Mouse (Mus musculus) limb, embryonic 12.5 days (tissue): ENCODE measurements around the gene Syp. TPM values are rescaled to one million over a fixed set of nuclear protein-coding genes. Genes with fewer than 3 reads are reported as not detected.

ENCODE experiments used
- ATAC-seq: fragments of 200-750 bp; cut with Nextera tagmentation; 2 replicates; pipeline ENCODE4 v1.8.0; 2017; ENCODE audit warnings: low read depth, moderate TSS enrichment; ENCODE audit not compliant: insufficient number of reproducible peaks, insufficient read depth, low FRiP score, low TSS enrichment
- H3K27ac ChIP-seq: fragments of 300-500 bp; sonication (generic); 2 replicates; pipeline ENCODE4 v1.5.1; 2016; ENCODE audit warnings: mild to moderate bottlenecking, moderate library complexity
- H3K27me3 ChIP-seq: fragments of 300-500 bp; sonication (generic); 2 replicates; pipeline ENCODE4 v1.6.1; 2016; ENCODE audit warnings: mild to moderate bottlenecking, moderate library complexity
- H3K36me3 ChIP-seq: fragments of 300-500 bp; sonication (generic); 2 replicates; pipeline ENCODE4 v1.6.1; 2016; ENCODE audit warnings: mild to moderate bottlenecking, moderate library complexity
- H3K4me1 ChIP-seq: fragments of 300-500 bp; sonication (generic); replicated peaks from 2 replicates; pipeline ENCODE4 v1.6.1; 2016
- H3K4me2 ChIP-seq: fragments of 300-500 bp; sonication (generic); 2 replicates; pipeline ENCODE4 v1.6.1; 2016; ENCODE audit warnings: mild to moderate bottlenecking, moderate library complexity
- H3K4me3 ChIP-seq: fragments of 300-500 bp; sonication (generic); replicated peaks from 2 replicates; pipeline ENCODE4 v1.5.1; 2016; ENCODE audit warnings: mild to moderate bottlenecking
- H3K9ac ChIP-seq: fragments of 300-500 bp; sonication (generic); replicated peaks from 2 replicates; pipeline ENCODE4 v1.6.1; 2016; ENCODE audit warnings: mild to moderate bottlenecking, moderate library complexity
- H3K9me3 ChIP-seq: fragments of 300-500 bp; sonication (generic); 2 replicates; pipeline ENCODE4 v1.6.1; 2016; ENCODE audit warnings: mild to moderate bottlenecking, moderate library complexity
- WGBS: fragments of 180-500 bp; shearing (Covaris S2); methylation state at CpG from one replicate; pipeline ENCODE4 v1.1.7; 2016; 5-methylcytosine and 5-hydroxymethylcytosine counted together
- polyA plus RNA-seq: library from polyadenylated mRNA; unstranded; fragments of >200 nt; fragmentation: Nextera tagmentation; extraction: Ambion mirVana; gene quantifications from 2 replicates; pipeline ENCODE4 v1.2.1, GENCODE M21; 2016

Syp gene
- 0.83 and 1.1 TPM in 2 replicates for polyA plus RNA-seq

DNA sequence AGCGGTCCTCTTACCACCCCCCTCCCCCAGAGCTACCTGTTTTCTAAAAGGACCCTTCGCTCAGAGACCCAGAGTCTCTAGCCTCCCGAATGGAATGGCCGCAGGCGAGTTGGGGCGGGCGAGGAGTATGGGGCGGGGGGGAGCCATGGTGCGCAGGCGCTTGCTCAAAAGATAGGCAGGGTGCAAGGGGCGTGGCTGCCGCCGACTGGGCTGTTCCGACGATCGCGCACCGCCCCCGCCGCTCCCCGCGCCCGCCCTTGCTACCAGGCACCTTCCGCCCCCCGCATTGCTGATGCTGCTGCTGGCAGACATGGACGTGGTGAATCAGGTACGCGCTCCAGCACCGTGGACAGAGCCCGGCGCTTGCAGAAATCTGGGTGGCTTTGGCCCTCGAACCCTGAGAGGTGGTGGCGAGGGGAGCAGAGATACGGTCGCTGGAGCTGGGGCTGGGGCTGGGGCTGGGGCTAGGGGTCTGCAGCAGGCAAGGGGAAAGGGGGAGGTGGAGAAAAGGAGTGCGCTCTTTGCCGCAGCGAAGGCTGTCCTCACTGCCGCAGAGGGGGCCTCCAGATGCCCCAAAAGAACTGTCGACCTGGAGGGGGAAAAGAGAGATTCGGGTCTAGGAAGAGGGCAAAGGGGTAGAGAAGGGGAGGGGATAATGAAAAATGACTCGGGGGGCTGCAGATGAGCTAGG is at the start of gene Syp:
Syp (plus strand) TSS at position 71 of the 691 bp plus-strand sequence.
- Histone ChIP-seq H3K27ac (no peak within 1 kb of the TSS), H3K4me1 (no peaks in the 10 kb centered on the region)
- WGBS = 13% methylated on average over 40 of the region's 42 CpGs

DNA sequence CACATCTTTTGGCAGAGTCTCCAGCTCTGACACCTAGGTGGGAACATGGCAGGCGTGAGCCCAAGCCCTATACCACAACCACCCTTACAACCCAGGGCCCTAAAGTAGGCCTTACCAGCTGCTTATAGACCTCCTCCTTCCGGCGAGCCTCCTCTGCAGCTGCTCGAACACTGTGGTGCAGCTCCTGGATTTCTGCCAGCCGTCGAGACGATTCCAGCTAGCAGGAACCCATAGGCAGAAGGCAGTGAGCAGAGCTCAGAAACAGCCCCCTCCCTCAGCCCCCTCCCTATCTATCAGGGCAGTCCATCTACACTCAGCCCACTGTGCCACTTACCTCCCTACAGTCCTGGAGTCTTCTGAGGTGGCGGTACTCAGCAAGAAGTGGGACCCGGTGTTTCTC is 42.9 kb upstream of the Syp start:
- H3K4me3 ChIP-seq = no peak overlapping the region
- no peaks in the 10 kb centered on the region for H3K9me3 ChIP-seq
- no peak overlapping the region for H3K4me2 ChIP-seq
- ATAC-seq = no peak
- no peak overlapping the region for H3K9ac ChIP-seq
- whole genome bisulfite sequencing = 91% methylated on average over 9 of the region's 9 CpGs
- peaks cover 56% of the 10 kb centered on the region for H3K36me3 ChIP-seq
- no peaks in the 10 kb centered on the region for H3K27me3 ChIP-seq
- H3K4me1 ChIP-seq = no peaks in the 10 kb centered on the region
- H3K27ac ChIP-seq = no peak overlapping the region

More for the DNA sequence above, at the start of gene Syp:
- Histone ChIP-seq H3K4me2 (peak within 1 kb of the TSS; percentile 48), H3K27me3 (peaks cover 28% of the 10 kb centered on the region), H3K9ac (no peak within 1 kb of the TSS), H3K9me3 (no peaks in the 10 kb centered on the region), H3K4me3 (peak within 1 kb of the TSS; percentile 28), H3K36me3 (no peaks in the 10 kb centered on the region)
- ATAC-seq = peak; percentile 74

- WGBS = 88% methylated on average over 7 of the region's 7 CpGs
- Histone ChIP-seq H3K4me2 (peak overlapping the region; percentile 54), H3K9me3 (no peaks in the 10 kb centered on the region), H3K4me3 (0 out of 2 replicates have a peak overlapping the region, but pooled peaks have one; percentile 43), H3K9ac (no peak overlapping the region), H3K27ac (no peak overlapping the region), H3K36me3 (peaks cover 5% of the 10 kb centered on the region; the same call in 1 of the 2 replicates), H3K27me3 (no peaks in the 10 kb centered on the region), H3K4me1 (no peaks in the 10 kb centered on the region)
- no peak for ATAC-seq
Observed at GRCm38 (mm10) chrX:7604004-7604403, 34.3 kb upstream of the Syp start.

DNA sequence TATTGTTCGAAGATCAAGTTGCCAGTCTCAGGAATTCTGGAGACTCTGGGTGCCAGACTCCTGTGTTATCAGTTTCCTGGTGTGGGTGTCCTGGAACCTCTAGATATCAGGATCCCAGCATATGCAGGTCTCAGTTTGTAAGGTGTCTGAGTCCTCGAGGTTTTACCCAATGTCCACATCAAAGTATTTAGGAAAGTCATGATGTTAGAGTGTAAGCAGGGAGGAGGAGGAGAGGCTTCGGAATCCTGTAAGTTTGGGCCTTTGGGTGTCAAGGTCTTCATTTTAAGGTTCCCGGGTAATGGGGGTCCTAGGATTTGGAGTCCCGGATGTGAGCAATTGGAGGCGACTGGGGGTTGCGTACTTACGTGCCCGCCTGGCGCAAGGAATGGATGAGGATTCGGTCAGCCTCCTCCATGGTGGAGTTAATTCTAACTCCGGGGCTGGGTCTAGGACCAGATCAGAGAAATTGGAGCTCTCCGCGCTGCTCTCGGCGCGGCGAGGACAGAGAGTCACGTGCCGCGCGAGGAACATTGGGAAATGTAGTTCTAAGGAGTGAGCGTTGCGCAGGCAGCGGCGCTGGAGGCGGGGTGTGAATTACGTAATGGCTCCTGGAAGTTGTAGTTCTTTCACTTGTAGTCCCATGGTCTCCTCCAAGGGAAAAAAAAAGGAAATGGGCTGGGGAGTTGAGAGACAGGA is 33.2 kb upstream of the Syp start, which contains the start of gene Ccdc22:
Ccdc22 (minus strand) TSS at position 639 of the 696 bp plus-strand sequence.
- Histone ChIP-seq H3K9ac (no peak within 1 kb of the TSS; the same call in 1 of the 2 replicates), H3K9me3 (no peaks in the 10 kb centered on the region), H3K27me3 (peaks cover 5% of the 10 kb centered on the region; the same call in 1 of the 2 replicates), H3K27ac (no peak within 1 kb of the TSS), H3K36me3 (no peaks in the 10 kb centered on the region), H3K4me2 (peak within 1 kb of the TSS; percentile 54), H3K4me3 (peak within 1 kb of the TSS; percentile 43), H3K4me1 (no peaks in the 10 kb centered on the region)
- WGBS = 18% methylated on average over 28 of the region's 28 CpGs
- peak; percentile 88 for ATAC-seq

DNA sequence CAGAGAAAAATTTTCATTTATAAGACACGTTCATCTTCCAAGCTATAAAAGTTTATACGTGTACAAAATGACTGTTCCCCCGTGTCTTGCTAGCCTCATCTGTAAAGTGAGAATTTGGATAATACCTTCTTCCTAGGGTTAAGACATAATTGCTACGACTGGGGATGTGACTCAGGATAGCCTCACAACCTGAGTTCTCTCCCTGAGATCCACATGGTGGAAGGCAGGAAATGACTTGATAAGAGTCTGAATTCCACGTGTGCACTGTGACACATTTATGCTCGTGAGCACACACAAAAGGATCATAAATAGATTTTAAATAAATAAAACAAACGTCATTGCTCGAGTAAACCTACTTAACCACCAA is 32.7 kb upstream of the Syp start:
- Histone ChIP-seq H3K9ac (no peak overlapping the region), H3K4me1 (no peaks in the 10 kb centered on the region), H3K9me3 (no peaks in the 10 kb centered on the region), H3K27ac (no peak overlapping the region), H3K4me2 (no peak overlapping the region), H3K4me3 (no peak overlapping the region), H3K27me3 (peaks cover 8% of the 10 kb centered on the region; the same call in 1 of the 2 replicates), H3K36me3 (no peaks in the 10 kb centered on the region)
- ATAC-seq = peak; percentile 49
- WGBS = 35% methylated on average over 8 of the region's 8 CpGs

GRCm38 (mm10) chrX:7606783-7607182 is 31.5 kb upstream of the Syp start, which contains the start of gene Cacna1f:
Gene Cacna1f (plus strand): TSS chrX:7607083.
- H3K27ac ChIP-seq = no peak within 1 kb of the TSS
- H3K9me3 ChIP-seq = no peaks in the 10 kb centered on the region
- no peaks in the 10 kb centered on the region for H3K4me1 ChIP-seq
- 75% methylated on average over 6 of the region's 6 CpGs for WGBS
- H3K27me3 ChIP-seq = peaks cover 18% of the 10 kb centered on the region
- ATAC-seq = no peak
- H3K4me3 ChIP-seq = no peak within 1 kb of the TSS
- H3K4me2 ChIP-seq = no peak within 1 kb of the TSS
- H3K36me3 ChIP-seq = no peaks in the 10 kb centered on the region
- no peak within 1 kb of the TSS for H3K9ac ChIP-seq

GRCm38 (mm10) chrX:7610035-7610434 is 28.2 kb upstream of the Syp start:
- Histone ChIP-seq H3K27me3 (peaks cover 18% of the 10 kb centered on the region), H3K4me3 (peak overlapping the region; percentile 37), H3K4me1 (no peaks in the 10 kb centered on the region), H3K4me2 (peak overlapping the region; percentile 67), H3K9ac (no peak overlapping the region), H3K27ac (no peak overlapping the region), H3K36me3 (no peaks in the 10 kb centered on the region), H3K9me3 (no peaks in the 10 kb centered on the region)
- ATAC-seq = no peak
- WGBS = 27% methylated on average over 21 of the region's 21 CpGs

GRCm38 (mm10) chrX:7610536-7611258 is 27.6 kb upstream of the Syp start:
- ATAC-seq = no peak
- Histone ChIP-seq H3K9ac (no peak overlapping the region; the same call in 1 of the 2 replicates), H3K4me1 (no peaks in the 10 kb centered on the region), H3K27me3 (peaks cover 18% of the 10 kb centered on the region), H3K27ac (no peak overlapping the region), H3K9me3 (no peaks in the 10 kb centered on the region), H3K4me3 (peak overlapping the region; percentile 37), H3K4me2 (peak overlapping the region; percentile 67), H3K36me3 (no peaks in the 10 kb centered on the region)
- 19% methylated on average over 26 of the region's 26 CpGs for WGBS

GRCm38 (mm10) chrX:7617889-7618551 is 20.3 kb upstream of the Syp start:
- 82% methylated on average over 12 of the region's 12 CpGs for WGBS
- Histone ChIP-seq H3K27me3 (no peaks in the 10 kb centered on the region), H3K4me1 (no peaks in the 10 kb centered on the region), H3K4me2 (no peak overlapping the region), H3K9me3 (no peaks in the 10 kb centered on the region), H3K9ac (no peak overlapping the region), H3K27ac (no peak overlapping the region), H3K36me3 (no peaks in the 10 kb centered on the region), H3K4me3 (no peak overlapping the region)
- ATAC-seq = no peak

DNA sequence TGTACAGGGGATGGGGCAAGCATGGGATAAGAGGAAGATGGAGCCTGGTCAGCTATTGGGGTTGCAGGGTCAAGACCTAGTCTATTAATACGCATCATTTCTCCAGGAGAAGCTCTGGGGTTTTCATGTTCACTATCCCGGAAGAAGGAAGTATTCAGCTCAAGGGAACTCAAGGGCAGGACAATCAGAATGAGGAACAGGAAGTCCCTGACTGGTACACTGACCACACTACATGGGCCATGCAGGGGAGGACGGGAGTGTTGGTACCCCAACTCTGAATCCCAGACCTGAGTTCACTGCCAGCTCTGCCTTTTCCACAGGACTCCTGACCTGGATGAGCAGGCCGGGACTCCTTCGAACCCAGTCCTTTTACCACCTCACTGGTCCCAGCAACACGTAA is 5.7 kb upstream of the Syp start:
- no peak overlapping the region for H3K27ac ChIP-seq
- no peaks in the 10 kb centered on the region for H3K36me3 ChIP-seq
- no peak overlapping the region for H3K4me3 ChIP-seq
- no peak for ATAC-seq
- H3K27me3 ChIP-seq = no peaks in the 10 kb centered on the region
- no peak overlapping the region for H3K4me2 ChIP-seq
- 90% methylated on average over 6 of the region's 6 CpGs for WGBS
- no peaks in the 10 kb centered on the region for H3K4me1 ChIP-seq
- H3K9ac ChIP-seq = no peak overlapping the region
- H3K9me3 ChIP-seq = no peaks in the 10 kb centered on the region
